ENCODE assay signal across 17 mouse cellular contexts in the genomic region with DNA sequence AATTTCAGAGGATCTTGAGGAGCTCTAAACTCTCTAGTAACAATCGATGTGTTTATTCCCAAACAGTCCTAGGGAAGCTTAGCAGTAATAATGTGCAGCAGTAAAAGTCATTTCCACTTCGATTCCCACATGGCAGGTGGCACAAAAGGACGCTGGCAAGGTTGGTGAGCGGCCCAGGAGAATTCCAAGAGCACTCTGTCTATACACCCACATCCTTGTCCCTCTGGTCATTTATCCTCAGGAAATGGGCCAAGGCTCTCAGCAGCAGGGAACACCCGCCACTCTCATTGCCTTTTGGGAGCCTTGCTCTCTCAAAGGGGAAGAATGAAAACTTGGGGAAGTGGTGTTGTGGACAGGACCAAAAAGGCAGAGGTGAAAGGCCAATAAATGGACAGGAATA.
"Had no signal": no experiment of that assay in that cellular context is flagged by ENCODE, and none has a peak within 500 bp of the region (broad histone marks: within the 10 kb centered on the region; RNA-seq: fewer than 3 reads in every experiment).

No protein-coding gene starts in this region.

- H3K4me2 ChIP-seq: liver, embryonic 12.5 days; lung, embryonic 14.5 days; midbrain, embryonic 12.5 days had no signal

- H3K27ac ChIP-seq: liver, embryonic 12.5 days; liver, embryonic 14.5 days; macrophage; midbrain, embryonic 12.5 days had no signal

- H3K27me3 ChIP-seq: liver, embryonic 12.5 days; megakaryocyte, embryonic 14.5 days; midbrain, embryonic 12.5 days had no signal

- H3K9me3 ChIP-seq: liver, embryonic 12.5 days; megakaryocyte, embryonic 14.5 days; midbrain, embryonic 12.5 days had no signal

- H3K9ac ChIP-seq: liver, embryonic 12.5 days; liver, embryonic 14.5 days; lung, embryonic 14.5 days; midbrain, embryonic 12.5 days had no signal

- H3K4me3 ChIP-seq: liver, embryonic 12.5 days; megakaryocyte, embryonic 14.5 days; midbrain, embryonic 12.5 days had no signal

- DNase-seq: lung, adult 18-20 months; lung, embryonic 14.5 days; lung, postnatal 14 days; lung, postnatal 36 days; midbrain, embryonic 14.5 days; right cerebral cortex, postnatal 25 days; right cerebral cortex, postnatal 4 days; spleen, adult 18-20 months; thymus, adult 18-20 months; thymus, postnatal 14 days; thymus, postnatal 36 days had no signal

- H3K4me1 ChIP-seq: liver, embryonic 12.5 days; megakaryocyte, embryonic 14.5 days; midbrain, embryonic 12.5 days had no signal

- ATAC-seq: liver, embryonic 12.5 days; midbrain, embryonic 16.5 days had no signal

- H3K36me3 ChIP-seq: liver, embryonic 12.5 days; midbrain, embryonic 12.5 days had no signal
